Mouse (Mus musculus) liver, embryonic 16.5 days (tissue): Measurements from ENCODE around the gene Kcnc3. TPM values are rescaled to one million over a fixed set of nuclear protein-coding genes. Genes with fewer than 3 reads are reported as not detected.

Experiments
- ATAC-seq: fragments of 200-750 bp; cut with Nextera tagmentation; 2 replicates; pipeline ENCODE4 v1.8.0; 2017; ENCODE audit warnings: low read depth, mild to moderate bottlenecking, moderate number of reproducible peaks, moderate library complexity
- H3K27ac ChIP-seq: fragments of 300-500 bp; sonication (generic); 2 replicates; pipeline ENCODE4 v1.5.1; 2014; ENCODE audit warnings: mild to moderate bottlenecking, low read length
- H3K27me3 ChIP-seq: fragments of 300-500 bp; sonication (generic); 2 replicates; pipeline ENCODE4 v1.6.1; 2014; ENCODE audit warnings: low read depth, low read length, mixed read lengths; ENCODE audit not compliant: control insufficient read depth, insufficient read depth
- H3K36me3 ChIP-seq: fragments of 300-500 bp; sonication (generic); 2 replicates; pipeline ENCODE4 v1.6.1; 2014; ENCODE audit warnings: mild to moderate bottlenecking; ENCODE audit not compliant: control insufficient read depth, insufficient read depth
- H3K4me1 ChIP-seq: fragments of 300-500 bp; sonication (generic); 2 replicates; pipeline ENCODE4 v1.6.1; 2014; ENCODE audit warnings: low read depth, low read length, mixed read lengths; ENCODE audit not compliant: control insufficient read depth
- H3K4me2 ChIP-seq: fragments of 300-500 bp; sonication (generic); 2 replicates; pipeline ENCODE4 v1.6.1; 2014; ENCODE audit warnings: low read depth, low read length, mixed read lengths
- H3K4me3 ChIP-seq: fragments of 300-500 bp; sonication (generic); 2 replicates; pipeline ENCODE4 v1.5.1; 2014; ENCODE audit warnings: low read depth, mild to moderate bottlenecking, low read length
- H3K9ac ChIP-seq: fragments of 300-500 bp; sonication (generic); 2 replicates; pipeline ENCODE4 v1.6.1; 2014; ENCODE audit warnings: low read depth, low read length
- H3K9me3 ChIP-seq: fragments of 300-500 bp; sonication (generic); replicated peaks from 2 replicates; pipeline ENCODE4 v1.6.1; 2016; ENCODE audit warnings: low read length; ENCODE audit not compliant: control insufficient read depth
- WGBS: fragments of 180-500 bp; shearing (Covaris S2); extraction: QIAGEN DNeasy Blood & Tissue Kit; methylation state at CpG from one replicate; pipeline ENCODE4 v1.1.7; 2014; ENCODE audit not compliant: insufficient replicate concordance; 5-methylcytosine and 5-hydroxymethylcytosine counted together
- polyA plus RNA-seq: library from polyadenylated mRNA; unstranded; fragments of >200 nt; fragmentation: Nextera tagmentation; extraction: Ambion mirVana; gene quantifications from 2 replicates; pipeline ENCODE4 v1.2.1, GENCODE M21; 2015

The Kcnc3 gene
- polyA plus RNA-seq, 1 experiment from 2014 or later: 0.06 TPM

DNA sequence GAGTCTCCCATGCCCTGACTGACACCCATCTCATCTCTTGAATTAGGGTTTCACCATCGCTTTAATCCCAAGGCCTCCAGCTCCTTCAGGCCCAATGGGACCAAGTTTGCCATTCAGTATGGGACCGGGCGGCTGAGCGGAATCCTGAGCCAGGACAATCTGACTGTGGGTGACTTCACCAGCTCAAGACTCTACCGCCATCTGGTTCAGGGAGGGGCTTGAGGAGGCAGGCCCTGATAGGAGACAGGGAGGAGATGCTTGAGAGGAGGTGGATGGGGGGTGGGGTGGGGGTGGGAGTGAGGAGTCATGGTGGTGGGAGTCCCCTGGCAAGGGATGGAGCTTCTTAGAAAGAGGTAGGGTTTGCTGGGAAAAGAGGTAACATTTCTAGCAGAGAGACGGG lies 8.8 kb upstream of the Kcnc3 start:
- Histone ChIP-seq H3K4me3 (no peak overlapping the region), H3K27ac (no peak overlapping the region), H3K4me1 (no peaks in the 10 kb centered on the region), H3K9ac (no peak overlapping the region), H3K4me2 (no peak overlapping the region), H3K27me3 (peaks cover 19% of the 10 kb centered on the region), H3K9me3 (no peaks in the 10 kb centered on the region), H3K36me3 (no peaks in the 10 kb centered on the region)
- 42% methylated on average over 6 of the region's 6 CpGs for WGBS
- no peak for ATAC-seq

DNA sequence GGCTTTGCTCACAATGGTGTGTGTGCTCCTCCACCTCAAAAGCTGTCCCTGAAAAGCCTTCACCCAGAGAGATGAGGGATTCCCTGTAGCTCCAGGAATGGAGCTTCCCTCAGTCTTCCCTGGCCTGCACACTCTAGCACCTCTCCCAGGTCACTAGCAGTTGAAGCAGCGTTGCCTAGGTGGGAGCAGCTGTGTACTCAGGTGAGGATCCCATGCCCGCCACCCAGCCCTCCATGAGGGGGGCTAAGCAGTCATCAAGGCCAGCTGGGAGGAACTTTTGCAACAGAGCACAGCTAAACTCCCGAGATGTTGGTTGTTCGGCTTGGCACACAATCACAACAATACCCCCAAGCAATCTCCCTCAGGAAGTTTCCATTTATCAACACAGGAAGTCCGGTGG lies 7.8 kb upstream of the Kcnc3 start:
- no peaks in the 10 kb centered on the region for H3K4me1 ChIP-seq
- no peak overlapping the region for H3K4me2 ChIP-seq
- no peak overlapping the region for H3K9ac ChIP-seq
- H3K4me3 ChIP-seq: no peak overlapping the region
- peaks cover 30% of the 10 kb centered on the region for H3K27me3 ChIP-seq
- no peaks in the 10 kb centered on the region for H3K9me3 ChIP-seq
- H3K36me3 ChIP-seq: no peaks in the 10 kb centered on the region
- no peak overlapping the region for H3K27ac ChIP-seq
- 31% methylated on average over 5 of the region's 5 CpGs for WGBS
- ATAC-seq: no peak

DNA sequence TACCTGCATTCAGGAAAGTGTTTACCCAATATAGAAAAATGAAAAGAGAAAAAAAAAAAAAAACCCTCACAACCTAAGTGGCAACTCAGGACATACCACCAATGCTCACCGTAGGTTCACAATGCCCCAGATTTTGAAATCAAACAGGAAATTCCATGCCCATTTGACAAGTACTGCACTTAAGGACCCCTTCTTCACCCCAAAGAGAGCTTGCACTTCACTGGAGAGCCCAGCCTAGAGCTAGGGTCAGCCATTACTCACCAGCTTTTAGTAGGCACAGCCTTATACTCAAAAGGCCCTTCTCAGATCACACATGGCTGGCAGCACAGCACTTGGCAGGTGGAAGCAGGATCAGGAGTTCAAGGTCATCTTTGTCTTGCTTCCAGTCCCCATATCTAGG lies 7.3 kb upstream of the Kcnc3 start:
- no peak overlapping the region for H3K4me3 ChIP-seq
- H3K27ac ChIP-seq: no peak overlapping the region
- H3K4me2 ChIP-seq: no peak overlapping the region
- H3K27me3 ChIP-seq: peaks cover 34% of the 10 kb centered on the region
- H3K9me3 ChIP-seq: no peaks in the 10 kb centered on the region
- no peak for ATAC-seq
- WGBS: 38% methylated on average over 1 of the region's 1 CpGs
- no peaks in the 10 kb centered on the region for H3K36me3 ChIP-seq
- H3K4me1 ChIP-seq: no peaks in the 10 kb centered on the region
- no peak overlapping the region for H3K9ac ChIP-seq

DNA sequence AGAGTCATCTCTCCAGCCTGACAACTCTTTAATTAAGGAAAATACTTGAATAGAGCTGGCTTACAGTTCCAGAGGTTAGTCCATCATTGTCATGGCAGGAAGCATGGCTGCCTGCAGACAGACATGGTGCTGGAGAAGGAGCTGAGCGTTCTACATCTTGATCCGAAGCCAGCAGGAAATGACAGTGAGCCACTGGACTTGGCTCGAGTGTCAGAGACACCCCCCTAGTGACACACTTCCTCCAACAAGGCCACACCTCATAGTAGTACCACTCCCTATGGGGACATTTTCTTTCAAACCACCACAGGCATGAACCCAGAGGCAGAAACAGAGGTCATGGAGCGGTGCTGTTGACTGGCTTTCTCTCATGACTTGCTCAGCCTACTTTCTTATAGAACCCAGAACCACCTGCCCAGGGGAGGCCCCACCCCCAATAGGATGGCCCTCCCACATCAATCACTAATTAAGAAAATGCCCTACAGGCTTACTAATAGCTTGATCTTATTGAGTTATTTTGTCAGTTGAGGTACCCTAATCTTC lies 6.1 kb upstream of the Kcnc3 start:
- no peak overlapping the region for H3K4me3 ChIP-seq
- WGBS: 38% methylated on average over 4 of the region's 4 CpGs
- no peak overlapping the region for H3K27ac ChIP-seq
- H3K9me3 ChIP-seq: no peaks in the 10 kb centered on the region
- peaks cover 4% of the 10 kb centered on the region; the same call in 1 of the 2 replicates for H3K4me1 ChIP-seq
- H3K4me2 ChIP-seq: no peak overlapping the region
- peaks cover 46% of the 10 kb centered on the region for H3K27me3 ChIP-seq
- H3K9ac ChIP-seq: no peak overlapping the region
- no peaks in the 10 kb centered on the region for H3K36me3 ChIP-seq
- no peak for ATAC-seq

DNA sequence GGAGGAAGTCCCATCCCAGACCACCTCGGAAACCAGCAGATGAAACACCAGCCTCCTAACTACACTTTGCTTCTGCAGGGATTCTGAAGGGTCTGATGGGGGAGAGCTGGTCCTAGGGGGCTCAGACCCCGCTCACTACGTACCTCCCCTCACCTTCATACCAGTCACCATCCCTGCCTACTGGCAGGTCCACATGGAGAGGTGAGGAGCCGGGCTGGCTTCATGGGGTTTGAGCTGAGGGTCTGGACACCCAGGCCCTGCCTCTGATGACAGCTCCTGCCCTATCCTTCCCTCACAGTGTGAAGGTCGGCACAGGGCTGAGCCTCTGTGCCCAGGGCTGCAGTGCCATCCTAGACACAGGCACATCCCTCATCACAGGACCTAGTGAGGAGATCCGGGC lies 5.5 kb upstream of the Kcnc3 start:
- H3K9me3 ChIP-seq: no peaks in the 10 kb centered on the region
- no peak overlapping the region for H3K4me3 ChIP-seq
- no peak overlapping the region for H3K4me2 ChIP-seq
- ATAC-seq: no peak
- no peak overlapping the region for H3K27ac ChIP-seq
- no peak overlapping the region for H3K9ac ChIP-seq
- no peaks in the 10 kb centered on the region for H3K36me3 ChIP-seq
- peaks cover 4% of the 10 kb centered on the region; the same call in 1 of the 2 replicates for H3K4me1 ChIP-seq
- WGBS: 56% methylated on average over 6 of the region's 6 CpGs
- H3K27me3 ChIP-seq: peaks cover 52% of the 10 kb centered on the region

DNA sequence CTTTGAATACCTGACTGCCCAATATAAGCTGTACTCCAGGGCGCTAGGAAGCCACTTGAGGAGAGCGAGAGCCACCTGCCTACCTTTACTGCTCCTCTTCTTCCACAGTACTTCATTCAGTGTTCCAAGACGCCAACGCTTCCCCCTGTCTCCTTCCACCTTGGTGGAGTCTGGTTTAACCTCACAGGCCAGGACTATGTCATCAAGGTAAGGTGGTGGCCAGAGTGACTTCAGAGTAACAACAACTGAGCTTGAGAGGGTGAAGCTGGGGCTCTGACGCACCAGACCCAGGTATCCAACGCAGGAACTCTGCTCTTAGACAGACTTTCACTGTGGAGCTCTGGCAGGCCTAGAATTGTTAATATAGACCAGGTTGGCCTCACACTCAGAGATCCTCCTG lies 4.9 kb upstream of the Kcnc3 start:
- 62% methylated on average over 6 of the region's 6 CpGs for WGBS
- Histone ChIP-seq H3K4me1 (peaks cover 4% of the 10 kb centered on the region; the same call in 1 of the 2 replicates), H3K27ac (no peak overlapping the region), H3K4me3 (no peak overlapping the region), H3K27me3 (peaks cover 59% of the 10 kb centered on the region), H3K9me3 (no peaks in the 10 kb centered on the region), H3K4me2 (no peak overlapping the region), H3K36me3 (no peaks in the 10 kb centered on the region), H3K9ac (no peak overlapping the region)
- no peak for ATAC-seq

DNA sequence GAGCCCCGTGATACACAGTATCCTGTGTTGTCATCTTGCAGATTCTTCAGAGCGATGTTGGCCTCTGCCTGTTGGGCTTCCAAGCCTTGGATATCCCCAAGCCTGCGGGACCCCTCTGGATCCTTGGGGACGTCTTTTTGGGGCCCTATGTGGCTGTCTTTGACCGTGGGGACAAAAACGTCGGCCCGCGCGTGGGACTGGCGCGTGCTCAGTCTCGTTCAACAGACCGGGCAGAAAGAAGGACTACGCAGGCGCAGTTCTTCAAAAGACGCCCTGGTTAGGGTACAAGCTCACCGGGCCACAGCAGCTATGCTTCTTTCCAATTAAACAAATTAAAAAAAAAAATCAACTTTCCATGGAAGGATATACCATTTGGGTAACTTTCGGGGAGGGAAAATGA lies 3.9 kb upstream of the Kcnc3 start:
- no peak overlapping the region for H3K4me3 ChIP-seq
- peaks cover 9% of the 10 kb centered on the region; the same call in 1 of the 2 replicates for H3K4me1 ChIP-seq

DNA sequence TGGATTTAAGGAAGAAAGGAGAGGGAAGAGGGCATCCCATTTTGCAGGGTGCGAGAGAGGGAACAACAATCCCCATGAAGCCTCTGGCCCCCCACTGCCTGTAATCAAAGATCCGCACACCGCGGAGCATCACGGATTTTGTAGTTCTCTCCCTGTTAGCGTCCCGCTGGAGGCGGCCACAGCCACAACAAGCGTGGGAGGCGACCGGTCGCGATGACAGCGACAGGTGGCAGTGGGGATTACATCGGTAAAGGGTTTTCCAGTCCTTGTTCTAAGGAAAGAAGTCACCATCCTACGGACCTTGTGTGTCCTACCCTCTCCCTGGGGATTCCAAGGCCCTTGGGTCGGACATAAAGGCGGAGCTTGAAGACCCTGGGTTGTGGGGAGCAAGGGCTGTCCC lies 3.5 kb upstream of the Kcnc3 start:
- Histone ChIP-seq H3K4me1 (peaks cover 10% of the 10 kb centered on the region; the same call in 1 of the 2 replicates), H3K9me3 (no peaks in the 10 kb centered on the region), H3K4me3 (no peak overlapping the region; the same call in 1 of the 2 replicates), H3K4me2 (0 out of 2 replicates have a peak overlapping the region, but pooled peaks have one; percentile 2), H3K36me3 (no peaks in the 10 kb centered on the region), H3K9ac (no peak overlapping the region), H3K27ac (no peak overlapping the region), H3K27me3 (peaks cover 72% of the 10 kb centered on the region)
- ATAC-seq: no peak
- under 1% methylated on average over 18 of the region's 18 CpGs for WGBS

More for the DNA sequence above, 3.9 kb upstream of the Kcnc3 start:
- peaks cover 68% of the 10 kb centered on the region for H3K27me3 ChIP-seq
- no peak overlapping the region for H3K9ac ChIP-seq
- no peaks in the 10 kb centered on the region for H3K36me3 ChIP-seq
- WGBS: 12% methylated on average over 19 of the region's 19 CpGs
- ATAC-seq: no peak
- H3K27ac ChIP-seq: no peak overlapping the region
- no peaks in the 10 kb centered on the region for H3K9me3 ChIP-seq
- 0 out of 2 replicates have a peak overlapping the region, but pooled peaks have one; percentile 2 for H3K4me2 ChIP-seq

DNA sequence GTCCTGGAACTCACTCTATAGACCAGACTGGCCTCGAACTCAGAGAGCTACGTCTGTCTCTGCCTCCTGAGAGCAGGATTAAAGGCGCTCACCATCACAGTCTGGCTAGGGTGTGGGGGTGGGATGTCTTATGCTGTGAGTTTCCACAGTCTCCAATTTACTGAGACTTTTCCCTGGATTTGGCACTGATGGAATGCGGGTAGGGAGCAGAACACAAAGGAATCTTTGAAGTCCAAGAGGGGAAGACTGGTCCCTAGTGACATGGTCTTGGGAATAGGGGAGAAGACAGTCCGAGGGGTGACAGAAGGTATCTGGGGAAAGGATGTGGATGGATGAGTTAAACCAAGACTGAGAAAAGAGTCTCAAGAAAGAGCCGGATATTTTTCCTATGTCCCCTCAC lies 2.8 kb upstream of the Kcnc3 start:
- Histone ChIP-seq H3K36me3 (no peaks in the 10 kb centered on the region), H3K27me3 (peaks cover 80% of the 10 kb centered on the region), H3K27ac (no peak overlapping the region), H3K9me3 (no peaks in the 10 kb centered on the region), H3K4me2 (no peak overlapping the region), H3K9ac (no peak overlapping the region), H3K4me1 (peaks cover 10% of the 10 kb centered on the region; the same call in 1 of the 2 replicates), H3K4me3 (no peak overlapping the region)
- 31% methylated on average over 6 of the region's 6 CpGs for WGBS
- ATAC-seq: no peak
